Mouse (Mus musculus): Measurements from ENCODE around the gene Cdkn2a.
A peak's percentile ranks its signal among the peaks of the same experiment; 100 is the strongest.

The Cdkn2a gene

GRCm38 (mm10) chr4:89279641-89280040 is 14.8 kb downstream of the Cdkn2a start:
- no peak for DNase-seq (ENCODE audit: extremely low read depth, insufficient read length, low spot score)

GRCm38 (mm10) chr4:89277381-89277940 is 17.0 kb downstream of the Cdkn2a start:
- DNase-seq (ENCODE audit: extremely low read depth, insufficient read length, low spot score), result no peak

GRCm38 (mm10) chr4:89276669-89277219 is 17.7 kb downstream of the Cdkn2a start:
- DNase-seq (ENCODE audit: extremely low read depth, insufficient read length, low spot score), result no peak

GRCm38 (mm10) chr4:89275811-89276584 is 18.5 kb downstream of the Cdkn2a start:
- no peak for DNase-seq (ENCODE audit: extremely low read depth, insufficient read length, low spot score)

DNA sequence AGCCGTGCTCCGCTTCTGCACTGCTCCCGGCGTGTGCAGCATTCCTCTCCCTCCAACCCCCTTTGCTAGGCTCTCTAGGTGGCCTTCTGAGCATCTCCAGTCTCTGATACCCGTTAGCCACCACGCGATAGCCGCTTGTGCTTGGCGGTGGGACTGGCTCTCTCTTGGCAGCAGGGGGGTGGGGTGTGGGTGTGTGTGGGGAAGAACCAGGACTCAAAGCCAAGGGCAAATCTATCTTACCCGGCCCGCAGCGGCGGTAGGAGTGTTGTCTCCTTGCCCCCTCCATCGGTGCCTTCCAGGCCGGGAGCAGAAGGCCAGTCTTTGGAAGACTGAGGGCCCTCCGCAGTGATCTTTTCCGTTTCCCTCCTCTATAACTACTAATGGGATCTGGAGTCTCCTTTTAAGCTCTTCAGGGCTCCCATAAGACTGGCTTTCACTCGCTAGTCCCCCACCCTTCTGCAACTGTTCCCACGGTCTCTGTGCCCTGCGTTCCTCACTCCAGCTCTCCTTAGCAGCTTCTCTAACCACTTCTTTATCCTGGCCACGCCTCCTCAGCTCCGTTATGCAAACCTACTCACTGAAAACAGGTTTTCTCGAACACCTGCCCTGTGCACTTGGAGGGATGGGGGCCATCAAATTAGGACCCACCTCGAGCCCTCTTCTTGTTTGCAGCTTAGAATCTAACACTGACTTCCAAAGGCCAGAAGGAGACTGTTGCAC is 19.5 kb downstream of the Cdkn2a start:
- no peak for DNase-seq (ENCODE audit: extremely low read depth, insufficient read length, low spot score)

DNA sequence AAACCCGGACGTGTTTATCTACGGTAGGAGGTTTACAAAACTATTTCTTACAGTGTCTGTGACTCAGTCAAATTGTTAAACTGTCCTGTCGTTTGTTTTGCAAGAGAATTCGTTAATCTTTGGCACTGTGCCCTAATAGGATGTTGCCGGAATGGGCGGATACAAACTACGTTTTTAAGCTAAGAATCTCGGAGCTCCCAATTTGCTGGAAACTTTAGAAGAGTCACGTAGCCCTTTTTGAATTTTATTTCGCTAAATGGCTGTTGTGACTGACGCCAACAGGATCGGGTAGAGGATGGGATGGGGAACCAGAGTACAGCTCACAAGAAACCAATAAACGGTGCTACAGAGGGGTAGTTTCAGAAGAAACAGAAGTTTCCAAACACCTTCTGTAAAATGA is 20.4 kb downstream of the Cdkn2a start:
- no peak for DNase-seq (ENCODE audit: extremely low read depth, insufficient read length, low spot score)

- DNase-seq (ENCODE audit: extremely low read depth, insufficient read length, low spot score), result no peak
These were observed 20.9 kb downstream of the Cdkn2a start for GRCm38 (mm10) chr4:89273585-89273984.

DNA sequence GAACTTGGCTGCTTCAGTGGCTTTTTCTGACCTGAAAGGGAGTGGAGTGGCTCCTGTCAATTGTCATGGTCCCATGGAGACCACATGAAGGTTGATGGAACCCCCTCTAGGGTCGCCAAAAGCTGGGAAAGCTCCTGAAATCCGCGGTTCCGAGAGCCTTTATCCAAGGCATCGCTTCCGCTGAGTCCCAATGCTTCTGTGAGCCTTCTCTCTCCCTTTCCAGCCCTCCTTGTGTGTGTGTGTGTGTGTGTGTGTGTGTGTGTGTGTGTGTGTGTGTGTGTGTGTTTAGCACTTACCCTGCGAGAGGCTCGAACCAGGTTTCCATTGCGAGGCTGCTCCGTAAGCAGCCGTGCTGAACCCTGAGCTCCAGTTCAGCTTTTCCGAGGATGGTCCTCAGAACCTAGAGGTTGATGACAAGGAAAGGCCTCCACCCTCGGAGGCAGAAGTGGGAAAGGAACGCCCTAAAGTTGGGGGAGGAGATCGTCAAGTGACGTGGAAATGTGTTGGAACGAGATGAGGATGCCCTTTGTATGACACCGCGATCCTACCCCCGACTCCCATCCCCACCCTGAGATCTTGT is 21.4 kb downstream of the Cdkn2a start:
- DNase-seq (ENCODE audit: extremely low read depth, insufficient read length, low spot score), result no peak

- no peak for DNase-seq (ENCODE audit: extremely low read depth, insufficient read length, low spot score)
These were observed 22.2 kb downstream of the Cdkn2a start for GRCm38 (mm10) chr4:89272101-89272718.

DNA sequence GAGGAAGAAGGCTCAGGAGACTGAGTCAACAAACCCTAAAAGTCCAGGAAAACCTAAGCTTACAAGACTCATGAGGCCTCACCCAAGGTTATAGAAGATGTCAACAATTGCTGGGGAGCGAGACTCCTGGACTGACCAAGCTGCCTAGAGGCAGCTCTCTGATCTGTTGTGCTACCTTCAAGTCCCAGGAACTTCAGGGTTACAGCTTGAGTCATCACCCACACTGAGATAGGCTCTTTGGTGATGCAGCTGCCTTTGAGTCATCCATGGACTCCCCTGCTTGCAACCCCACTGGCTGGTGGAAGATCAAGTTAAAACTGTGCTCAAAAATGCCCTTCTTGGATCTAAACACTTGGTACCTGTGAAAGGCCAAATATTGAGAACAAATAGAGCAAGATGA is 36.7 kb downstream of the Cdkn2a start:
- peak; percentile 62 for DNase-seq (ENCODE audit: extremely low read depth, insufficient read length, low spot score)

DNA sequence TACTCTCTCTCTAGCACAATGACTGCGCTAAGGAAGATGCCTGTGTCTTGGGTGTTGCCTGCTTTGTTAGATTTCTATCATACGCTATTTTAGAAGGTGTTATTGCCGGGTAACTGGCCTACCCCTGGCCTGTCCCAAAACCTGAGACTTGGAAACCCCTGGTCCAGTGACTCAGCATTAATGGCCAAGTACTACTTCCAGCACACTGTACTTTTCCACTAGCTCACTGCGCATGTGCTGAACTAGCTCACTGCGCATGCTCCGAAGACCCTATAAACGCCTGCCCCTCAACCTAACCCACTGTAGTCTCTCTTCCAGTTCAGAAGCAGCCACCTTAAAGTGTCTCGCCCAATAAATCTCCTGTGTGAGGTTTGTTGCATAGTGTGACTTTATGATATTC is 60.0 kb downstream of the Cdkn2a start:
- DNase-seq (ENCODE audit: extremely low read depth, insufficient read length, low spot score), result no peak

Data from 3134 (cell line).